Mouse (Mus musculus): ENCODE data around the gene Carmil2.

Gene Carmil2

GRCm38 (mm10) chr8:105685796-105686308 lies at the start of gene Carmil2:
TSS of gene Carmil2 (plus strand) at chr8:105686274.
- DNase-seq (ENCODE audit: low spot score), result no peak

GRCm38 (mm10) chr8:105636963-105637510 lies 49.0 kb upstream of the Carmil2 start, which contains the start of gene Agrp:
TSS of gene Agrp (minus strand) at chr8:105637393.
- no peak for DNase-seq (ENCODE audit: low spot score)

GRCm38 (mm10) chr8:105637601-105638041 lies 48.5 kb upstream of the Carmil2 start:
- DNase-seq (ENCODE audit: low spot score), result no peak

GRCm38 (mm10) chr8:105638510-105638909 lies 47.6 kb upstream of the Carmil2 start:
- DNase-seq (ENCODE audit: low spot score), result no peak

- no peak for DNase-seq (ENCODE audit: low spot score)
Observed at GRCm38 (mm10) chr8:105639835-105640234, 46.2 kb upstream of the Carmil2 start.

- DNase-seq (ENCODE audit: low spot score), result no peak
Observed at GRCm38 (mm10) chr8:105640511-105640910, 45.6 kb upstream of the Carmil2 start.

GRCm38 (mm10) chr8:105645205-105645604 lies 40.9 kb upstream of the Carmil2 start:
- DNase-seq (ENCODE audit: low spot score), result no peak

- no peak for DNase-seq (ENCODE audit: low spot score)
Observed at GRCm38 (mm10) chr8:105648929-105649328, 37.1 kb upstream of the Carmil2 start.

GRCm38 (mm10) chr8:105657641-105658040 lies 28.4 kb upstream of the Carmil2 start:
- no peak for DNase-seq (ENCODE audit: low spot score)

GRCm38 (mm10) chr8:105661167-105661566 lies 24.9 kb upstream of the Carmil2 start:
- DNase-seq (ENCODE audit: low spot score), result no peak

- DNase-seq (ENCODE audit: low spot score), result no peak
Observed at GRCm38 (mm10) chr8:105677891-105678290, 8.2 kb upstream of the Carmil2 start.

- DNase-seq (ENCODE audit: low spot score), result no peak
Observed at GRCm38 (mm10) chr8:105685325-105685724, 749 bp upstream of the Carmil2 start.

- no peak for DNase-seq (ENCODE audit: low spot score)
Observed at GRCm38 (mm10) chr8:105686551-105686950, 477 bp downstream of the Carmil2 start.

GRCm38 (mm10) chr8:105687512-105687911 lies 1.4 kb downstream of the Carmil2 start:
- DNase-seq (ENCODE audit: low spot score), result no peak

- no peak for DNase-seq (ENCODE audit: low spot score)
Observed at GRCm38 (mm10) chr8:105688242-105688752, 2.2 kb downstream of the Carmil2 start.

- DNase-seq (ENCODE audit: low spot score), result no peak
Observed at GRCm38 (mm10) chr8:105689256-105689982, 3.3 kb downstream of the Carmil2 start.

GRCm38 (mm10) chr8:105689983-105690360 lies 3.9 kb downstream of the Carmil2 start:
- DNase-seq (ENCODE audit: low spot score), result no peak

- DNase-seq (ENCODE audit: low spot score), result no peak
Observed at GRCm38 (mm10) chr8:105690978-105691377, 4.9 kb downstream of the Carmil2 start.

GRCm38 (mm10) chr8:105692449-105693182 lies 6.5 kb downstream of the Carmil2 start:
- no peak for DNase-seq (ENCODE audit: low spot score)

GRCm38 (mm10) chr8:105693648-105694047 lies 7.6 kb downstream of the Carmil2 start:
- DNase-seq (ENCODE audit: low spot score), result no peak

GRCm38 (mm10) chr8:105694051-105694799 lies 8.2 kb downstream of the Carmil2 start:
- no peak for DNase-seq (ENCODE audit: low spot score)
